Mouse (Mus musculus): ENCODE measurements around the gene Slxl1. TPM values are rescaled to one million over a fixed set of nuclear protein-coding genes. Genes with fewer than 3 reads are reported as not detected.

The Slxl1 gene
- polyA plus RNA-seq (2014; fragmentation: Illumina TruSeq; extraction: RNeasy Lipid Tissue Mini Kit (QIAGEN cat#74804)) = not detected

DNA sequence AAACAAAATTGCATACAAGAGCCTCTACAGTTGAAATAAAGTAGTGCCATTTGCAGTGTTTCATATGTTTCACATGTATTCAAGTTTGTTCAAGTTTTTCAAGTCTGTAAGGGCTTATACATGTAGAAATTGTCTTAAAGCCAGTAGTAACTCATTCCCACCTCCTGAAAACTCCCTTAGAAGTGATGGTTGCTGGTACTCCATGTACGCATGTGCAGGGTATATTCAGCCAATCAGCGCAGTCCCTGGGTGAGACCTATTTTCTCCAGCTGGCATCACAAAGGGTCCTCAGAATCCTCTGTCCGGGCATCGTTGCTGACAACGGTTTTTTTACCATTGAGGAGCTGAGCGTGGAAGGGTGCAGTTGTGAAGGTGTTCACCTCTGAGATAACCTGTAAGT is at the start of gene Slxl1:
Slxl1 (plus strand) TSS at position 301 of the 400 bp plus-strand sequence.

